Mouse (Mus musculus) small intestine, adult 2 months (tissue): ENCODE results near the gene Eif2ak1. TPM values are rescaled to one million over a fixed set of nuclear protein-coding genes. Genes with fewer than 3 reads are reported as not detected.

ENCODE experiments used
- H3K27ac ChIP-seq: fragments of 200-500 bp; 2 replicates; pipeline ENCODE4 v1.5.1; 2012; ENCODE audit warnings: low read depth, low read length, control low read depth, inconsistent platforms; ENCODE audit not compliant: insufficient read depth
- H3K27me3 ChIP-seq: fragments of 200-500 bp; 2 replicates; pipeline ENCODE4 v1.6.1; 2012; ENCODE audit warnings: mild to moderate bottlenecking, moderate library complexity, low read length, inconsistent platforms; ENCODE audit not compliant: control insufficient read depth, insufficient read depth
- H3K36me3 ChIP-seq: fragments of 200-500 bp; 2 replicates; pipeline ENCODE4 v1.6.1; 2012; ENCODE audit warnings: mild to moderate bottlenecking, low read length, control low read depth, inconsistent platforms; ENCODE audit not compliant: control insufficient read depth, insufficient read depth
- H3K4me1 ChIP-seq: fragments of 200-500 bp; 2 replicates; pipeline ENCODE4 v1.6.1; 2012; ENCODE audit warnings: low read length, inconsistent platforms, mixed read lengths; ENCODE audit not compliant: control insufficient read depth, insufficient read depth, insufficient read length
- H3K4me3 ChIP-seq: fragments of 200-500 bp; 2 replicates; pipeline ENCODE4 v1.5.1; 2012; ENCODE audit warnings: low read depth, mild to moderate bottlenecking, control low read depth, inconsistent platforms, low read length, moderate library complexity
- CTCF ChIP-seq: fragments of 200-500 bp; IDR thresholded peaks from 2 replicates; pipeline ENCODE4 v1.5.1; 2012; ENCODE audit warnings: low read depth, mild to moderate bottlenecking, control low read depth, inconsistent platforms, low read length, moderate library complexity, mixed read lengths; ENCODE audit not compliant: insufficient replicate concordance, insufficient read length; ENCODE audit errors: extremely low read depth
- POLR2A ChIP-seq: fragments of 200-500 bp; IDR thresholded peaks from 2 replicates; pipeline ENCODE4 v1.6.1; 2012; ENCODE audit warnings: low read depth, mild to moderate bottlenecking, control low read depth, inconsistent platforms, low read length, moderate library complexity
- WGBS: fragments of 180-500 bp; shearing (Covaris S2); methylation state at CpG from one replicate; pipeline ENCODE4 v1.1.7; 2018; 5-methylcytosine and 5-hydroxymethylcytosine counted together
- polyA plus RNA-seq: library from polyadenylated mRNA; depleted of rRNA; stranded (reverse); fragments of >200 nt; gene quantifications from 2 replicates; pipeline ENCODE4 v1.2.3, GENCODE M21; 2012

Gene Eif2ak1
- polyA plus RNA-seq, 1 experiment = 25.9 TPM

GRCm38 (mm10) chr5:143902111-143902510 is 84.5 kb downstream of the Eif2ak1 start:
- peaks cover 70% of the 10 kb centered on the region for H3K36me3 ChIP-seq
- WGBS = 78% methylated on average over 3 of the region's 3 CpGs
- no peak for TF ChIP-seq CTCF
- no peak for TF ChIP-seq POLR2A

GRCm38 (mm10) chr5:143903813-143904212 is 86.2 kb downstream of the Eif2ak1 start:
- Histone ChIP-seq H3K36me3 (peaks cover 56% of the 10 kb centered on the region), H3K27me3 (no peaks in the 10 kb centered on the region), H3K27ac (no peak overlapping the region), H3K4me1 (peaks cover 6% of the 10 kb centered on the region; the same call in 1 of the 2 replicates), H3K4me3 (no peak overlapping the region)
- WGBS = 72% methylated on average over 4 of the region's 4 CpGs
- TF ChIP-seq CTCF = no peak
- no peak for TF ChIP-seq POLR2A

More at GRCm38 (mm10) chr5:143902111-143902510, 84.5 kb downstream of the Eif2ak1 start:
- Histone ChIP-seq H3K27ac (no peak overlapping the region), H3K4me1 (no peaks in the 10 kb centered on the region), H3K4me3 (no peak overlapping the region), H3K27me3 (no peaks in the 10 kb centered on the region)

- H3K4me3 ChIP-seq = no peak overlapping the region
- WGBS = 84% methylated on average over 8 of the region's 8 CpGs
- no peak for TF ChIP-seq CTCF
- TF ChIP-seq POLR2A = no peak
Observed at GRCm38 (mm10) chr5:143906429-143906828, 88.8 kb downstream of the Eif2ak1 start.

GRCm38 (mm10) chr5:143908926-143909325 is 91.3 kb downstream of the Eif2ak1 start:
- under 1% methylated on average over 9 of the region's 9 CpGs for WGBS
- Histone ChIP-seq H3K27me3 (no peaks in the 10 kb centered on the region), H3K36me3 (peaks cover 15% of the 10 kb centered on the region), H3K4me3 (peak overlapping the region; percentile 69), H3K4me1 (peaks cover 6% of the 10 kb centered on the region; the same call in 1 of the 2 replicates), H3K27ac (peak overlapping the region; percentile 66)
- TF ChIP-seq CTCF (no peak), POLR2A (no peak)

More at GRCm38 (mm10) chr5:143906429-143906828, 88.8 kb downstream of the Eif2ak1 start:
- no peaks in the 10 kb centered on the region for H3K27me3 ChIP-seq
- H3K27ac ChIP-seq = no peak overlapping the region
- H3K4me1 ChIP-seq = peaks cover 6% of the 10 kb centered on the region; the same call in 1 of the 2 replicates
- H3K36me3 ChIP-seq = peaks cover 37% of the 10 kb centered on the region

- TF ChIP-seq CTCF = no peak
- TF ChIP-seq POLR2A = peak; percentile 57; the same call in 1 of the 2 replicates
- Histone ChIP-seq H3K27ac (peak within 1 kb of the TSS; percentile 66), H3K27me3 (no peaks in the 10 kb centered on the region), H3K4me3 (peak within 1 kb of the TSS; percentile 84), H3K36me3 (peaks cover 13% of the 10 kb centered on the region), H3K4me1 (peaks cover 6% of the 10 kb centered on the region; the same call in 1 of the 2 replicates)
- under 1% methylated on average over 70 of the region's 70 CpGs for WGBS
Observed at GRCm38 (mm10) chr5:143909417-143910400, 92.1 kb downstream of the Eif2ak1 start, which contains the start of the genes Aimp2 and Pms2. Gene Aimp2, minus strand, starts transcription at chr5:143909847. Gene Pms2, plus strand, starts transcription at chr5:143909964.

GRCm38 (mm10) chr5:143916221-143916620 is 98.6 kb downstream of the Eif2ak1 start:
- no peaks in the 10 kb centered on the region for H3K27me3 ChIP-seq
- H3K4me1 ChIP-seq = peaks cover 3% of the 10 kb centered on the region; the same call in 1 of the 2 replicates
- H3K36me3 ChIP-seq = peaks cover 20% of the 10 kb centered on the region
- TF ChIP-seq CTCF (no peak), POLR2A (no peak)
- H3K27ac ChIP-seq = no peak overlapping the region
- 86% methylated on average over 9 of the region's 9 CpGs for whole genome bisulfite sequencing
- no peak overlapping the region for H3K4me3 ChIP-seq

GRCm38 (mm10) chr5:143917418-143917817 is 99.8 kb downstream of the Eif2ak1 start:
- no peaks in the 10 kb centered on the region for H3K27me3 ChIP-seq
- no peak overlapping the region for H3K27ac ChIP-seq
- TF ChIP-seq POLR2A = no peak
- peak; percentile 69; the same call in 1 of the 2 replicates for TF ChIP-seq CTCF
- H3K36me3 ChIP-seq = peaks cover 26% of the 10 kb centered on the region
- H3K4me3 ChIP-seq = no peak overlapping the region
- 40% methylated on average over 5 of the region's 5 CpGs for WGBS
- peaks cover 3% of the 10 kb centered on the region; the same call in 1 of the 2 replicates for H3K4me1 ChIP-seq
